Mouse (Mus musculus): ENCODE measurements around the gene Arrdc2. TPM values are rescaled to one million over a fixed set of nuclear protein-coding genes. Genes with fewer than 3 reads are reported as not detected.
"Not testable (repeated sequence)": the region's sequence is repeated elsewhere in the genome, so short reads cannot be mapped to it uniquely, and the experiment has no call there.

The Arrdc2 gene
- polyA plus RNA-seq, 1 experiment from 2014 or later: 8.0 TPM

DNA sequence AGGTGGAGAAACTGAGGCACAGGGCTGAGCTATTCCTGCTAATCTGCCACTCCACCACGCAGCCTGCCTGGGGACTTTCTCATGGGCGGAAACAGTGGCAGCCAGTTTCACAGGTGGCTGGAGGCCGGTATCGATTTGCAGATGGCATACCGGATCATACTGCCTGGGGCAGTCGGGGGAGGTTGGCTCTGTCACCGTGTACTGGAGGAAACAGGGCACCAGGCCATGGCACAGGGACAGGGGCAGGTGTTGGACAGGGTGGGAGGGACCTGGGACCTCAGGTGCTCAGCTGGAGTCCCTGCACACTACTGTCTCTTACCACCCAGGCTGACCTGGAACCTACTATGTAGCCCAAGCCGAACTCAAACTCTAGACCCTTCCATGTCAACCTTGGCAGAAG lies 13.7 kb downstream of the Arrdc2 start:
- no peak overlapping the region for H3K4me3 ChIP-seq (ENCODE audit: low read depth, low read length)
- 88% methylated on average over 8 of the region's 8 CpGs for WGBS
- no peaks in the 10 kb centered on the region for H3K4me1 ChIP-seq (ENCODE audit: control insufficient read depth, insufficient read depth, low read length)
- H3K9ac ChIP-seq (ENCODE audit: low read length): no peak overlapping the region
- DNase-seq (ENCODE audit: low spot score, missing footprints): no peak
- no peak for ATAC-seq (ENCODE audit: low FRiP score)
- peaks cover 5% of the 10 kb centered on the region for H3K27me3 ChIP-seq (ENCODE audit: control insufficient read depth, insufficient read depth, low read length)
- no peaks in the 10 kb centered on the region for H3K36me3 ChIP-seq (ENCODE audit: control insufficient read depth, insufficient read depth, low read length)
- H3K27ac ChIP-seq (ENCODE audit: low read depth, low read length): no peak overlapping the region
- no peaks in the 10 kb centered on the region for H3K9me3 ChIP-seq (ENCODE audit: control insufficient read depth, low read length)
- H3K4me2 ChIP-seq: no peak overlapping the region

GRCm38 (mm10) chr8:70823802-70824201 lies 15.7 kb downstream of the Arrdc2 start:
- Histone ChIP-seq H3K36me3 (ENCODE audit: control insufficient read depth, insufficient read depth, low read length) (no peaks in the 10 kb centered on the region), H3K27ac (ENCODE audit: low read depth, low read length) (no peak overlapping the region), H3K4me3 (ENCODE audit: low read depth, low read length) (no peak overlapping the region), H3K9me3 (ENCODE audit: control insufficient read depth, low read length) (no peaks in the 10 kb centered on the region; the same call in 1 of the 2 replicates), H3K4me2 (no peak overlapping the region), H3K4me1 (ENCODE audit: control insufficient read depth, insufficient read depth, low read length) (0 out of 2 replicates have a peak, but pooled peaks cover 2% of the 10 kb centered on the region), H3K27me3 (ENCODE audit: control insufficient read depth, insufficient read depth, low read length) (peaks cover 16% of the 10 kb centered on the region), H3K9ac (ENCODE audit: low read length) (no peak overlapping the region)
- DNase-seq (ENCODE audit: low spot score, missing footprints) (no peak), ATAC-seq (ENCODE audit: low FRiP score) (no peak)
- WGBS: 86% methylated on average over 7 of the region's 7 CpGs

GRCm38 (mm10) chr8:70822594-70822993 lies 16.9 kb downstream of the Arrdc2 start:
- not testable (repeated sequence) for H3K4me3 ChIP-seq (ENCODE audit: low read depth, low read length); H3K36me3 ChIP-seq (ENCODE audit: control insufficient read depth, insufficient read depth, low read length); H3K27ac ChIP-seq (ENCODE audit: low read depth, low read length); DNase-seq (ENCODE audit: low spot score, missing footprints); ATAC-seq (ENCODE audit: low FRiP score); H3K4me1 ChIP-seq (ENCODE audit: control insufficient read depth, insufficient read depth, low read length); H3K9ac ChIP-seq (ENCODE audit: low read length); H3K4me2 ChIP-seq; H3K9me3 ChIP-seq (ENCODE audit: control insufficient read depth, low read length)
- WGBS: 83% methylated on average over 3 of the region's 3 CpGs
- H3K27me3 ChIP-seq (ENCODE audit: control insufficient read depth, insufficient read depth, low read length): peaks cover 16% of the 10 kb centered on the region

GRCm38 (mm10) chr8:70821992-70822391 lies 17.5 kb downstream of the Arrdc2 start:
- 52% methylated on average over 11 of the region's 11 CpGs for WGBS
- no peak overlapping the region for H3K4me3 ChIP-seq (ENCODE audit: low read depth, low read length)
- H3K9me3 ChIP-seq (ENCODE audit: control insufficient read depth, low read length): no peaks in the 10 kb centered on the region; the same call in 1 of the 2 replicates
- H3K9ac ChIP-seq (ENCODE audit: low read length): no peak overlapping the region
- ATAC-seq (ENCODE audit: low FRiP score) (no peak), DNase-seq (ENCODE audit: low spot score, missing footprints) (no peak)
- peaks cover 20% of the 10 kb centered on the region for H3K27me3 ChIP-seq (ENCODE audit: control insufficient read depth, insufficient read depth, low read length)
- 0 out of 2 replicates have a peak, but pooled peaks cover 2% of the 10 kb centered on the region for H3K4me1 ChIP-seq (ENCODE audit: control insufficient read depth, insufficient read depth, low read length)
- no peak overlapping the region for H3K4me2 ChIP-seq
- no peak overlapping the region for H3K27ac ChIP-seq (ENCODE audit: low read depth, low read length)
- H3K36me3 ChIP-seq (ENCODE audit: control insufficient read depth, insufficient read depth, low read length): no peaks in the 10 kb centered on the region

DNA sequence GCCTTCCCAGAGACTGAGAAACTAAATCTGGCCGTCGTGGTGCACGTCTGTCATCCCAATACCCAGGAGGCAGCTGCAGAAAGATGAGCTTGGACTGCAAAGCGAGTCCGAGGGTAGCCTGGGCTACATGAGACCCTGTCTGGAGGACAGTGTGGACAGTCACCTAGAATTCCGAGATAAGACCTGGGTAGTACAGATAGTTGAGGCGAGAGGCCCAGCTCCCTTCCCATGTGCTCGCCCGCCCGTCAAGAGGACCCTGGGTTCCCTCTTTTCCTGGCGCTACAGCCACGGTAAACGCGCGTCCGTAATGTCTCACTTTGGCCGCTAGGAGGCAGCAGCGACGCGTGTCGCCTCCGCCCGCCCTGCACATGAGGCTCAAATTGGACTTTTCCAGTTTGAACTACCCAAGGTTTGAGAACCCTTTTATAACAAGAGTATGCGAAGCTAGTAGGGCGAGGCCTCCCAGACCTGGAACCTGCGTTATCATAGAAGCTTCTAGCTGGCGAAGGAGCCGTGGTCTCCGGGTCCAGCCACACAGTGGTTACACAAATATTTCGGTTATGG lies 18.0 kb downstream of the Arrdc2 start:
- peaks cover 25% of the 10 kb centered on the region for H3K27me3 ChIP-seq (ENCODE audit: control insufficient read depth, insufficient read depth, low read length)
- H3K27ac ChIP-seq (ENCODE audit: low read depth, low read length): no peak overlapping the region
- H3K4me1 ChIP-seq (ENCODE audit: control insufficient read depth, insufficient read depth, low read length): 0 out of 2 replicates have a peak, but pooled peaks cover 2% of the 10 kb centered on the region
- peak; percentile 36; the same call in 1 of the 2 replicates for ATAC-seq (ENCODE audit: low FRiP score)
- no peak overlapping the region for H3K4me3 ChIP-seq (ENCODE audit: low read depth, low read length)
- WGBS: 19% methylated on average over 30 of the region's 30 CpGs
- no peaks in the 10 kb centered on the region for H3K36me3 ChIP-seq (ENCODE audit: control insufficient read depth, insufficient read depth, low read length)
- DNase-seq (ENCODE audit: low spot score, missing footprints): peak; percentile 98
- H3K9ac ChIP-seq (ENCODE audit: low read length): no peak overlapping the region
- H3K4me2 ChIP-seq: no peak overlapping the region
- H3K9me3 ChIP-seq (ENCODE audit: control insufficient read depth, low read length): no peaks in the 10 kb centered on the region; the same call in 1 of the 2 replicates

DNA sequence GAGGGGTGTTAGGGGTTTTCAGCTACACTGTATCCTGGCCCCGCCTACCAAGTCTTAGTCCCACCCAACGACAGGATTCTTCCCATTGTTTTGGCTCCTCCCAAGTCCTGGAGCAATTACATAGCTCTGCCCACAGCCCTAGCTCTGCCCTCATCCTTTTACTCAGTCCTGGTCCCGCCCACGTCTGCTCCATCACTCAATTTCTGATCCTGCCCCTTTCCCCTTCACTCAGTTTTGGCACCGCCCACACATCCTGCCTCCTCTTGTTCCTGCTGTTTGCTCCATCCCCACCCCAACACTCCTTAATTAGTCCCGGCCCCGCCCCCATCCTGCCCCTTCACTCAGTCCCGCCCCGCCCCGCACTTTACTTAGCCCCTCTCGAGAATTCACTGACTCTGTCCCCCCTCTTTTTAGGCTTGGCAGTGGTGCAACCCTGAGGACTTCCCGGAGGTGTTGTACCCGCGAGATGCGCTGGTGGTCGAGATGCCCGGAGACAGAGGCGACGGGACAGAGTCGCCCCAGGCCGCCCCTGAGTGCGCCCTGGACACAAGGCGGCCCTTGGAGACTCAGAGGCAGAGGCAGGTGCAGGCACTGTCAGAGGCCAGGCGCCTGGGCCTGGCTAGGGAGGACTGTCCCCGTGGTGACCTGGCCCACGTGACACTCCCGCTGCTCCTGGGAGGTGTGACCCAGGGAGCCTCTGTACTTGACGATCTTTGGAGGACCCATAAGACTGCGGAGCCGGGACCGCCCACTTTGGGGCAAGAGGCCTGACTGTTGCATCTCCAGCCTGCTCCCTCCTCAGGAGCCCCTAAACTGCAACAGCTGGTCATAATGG lies 19.2 kb downstream of the Arrdc2 start:
- peak; percentile 70 for ATAC-seq (ENCODE audit: low FRiP score)
- no peak overlapping the region for H3K4me2 ChIP-seq

DNA sequence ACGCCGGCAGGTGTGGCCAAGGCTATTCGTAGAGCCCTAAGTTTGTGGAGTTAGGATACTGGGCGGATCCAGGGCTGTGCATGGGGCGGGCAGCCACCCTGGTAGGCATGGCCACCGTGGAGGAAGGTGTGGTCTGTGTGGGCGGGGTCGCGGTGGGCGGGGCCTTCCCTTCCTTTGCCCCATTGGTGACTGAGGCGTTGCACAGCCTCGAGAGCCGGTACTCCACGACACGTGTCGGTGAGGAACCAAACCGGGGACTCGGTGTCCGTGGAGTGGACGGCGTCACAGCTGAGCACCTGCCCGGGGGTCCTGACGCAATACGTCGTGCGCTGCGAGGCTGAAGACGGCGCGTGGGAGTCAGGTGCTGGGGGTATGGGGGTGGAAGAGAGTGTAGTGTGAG lies 22.8 kb downstream of the Arrdc2 start:
- Histone ChIP-seq H3K27me3 (ENCODE audit: control insufficient read depth, insufficient read depth, low read length) (peaks cover 28% of the 10 kb centered on the region), H3K4me1 (ENCODE audit: control insufficient read depth, insufficient read depth, low read length) (0 out of 2 replicates have a peak, but pooled peaks cover 2% of the 10 kb centered on the region), H3K27ac (ENCODE audit: low read depth, low read length) (no peak overlapping the region), H3K4me3 (ENCODE audit: low read depth, low read length) (no peak overlapping the region), H3K9me3 (ENCODE audit: control insufficient read depth, low read length) (no peaks in the 10 kb centered on the region; the same call in 1 of the 2 replicates), H3K36me3 (ENCODE audit: control insufficient read depth, insufficient read depth, low read length) (no peaks in the 10 kb centered on the region), H3K9ac (ENCODE audit: low read length) (no peak overlapping the region), H3K4me2 (0 out of 2 replicates have a peak overlapping the region, but pooled peaks have one; percentile 4)
- 8% methylated on average over 30 of the region's 30 CpGs for WGBS
- 0 out of 2 replicates have a peak, but pooled peaks have one; percentile 17 for ATAC-seq (ENCODE audit: low FRiP score)
- no peak for DNase-seq (ENCODE audit: low spot score, missing footprints)

More for the DNA sequence above, 19.2 kb downstream of the Arrdc2 start:
- H3K9ac ChIP-seq (ENCODE audit: low read length): no peak overlapping the region
- H3K27ac ChIP-seq (ENCODE audit: low read depth, low read length): no peak overlapping the region
- peaks cover 26% of the 10 kb centered on the region for H3K27me3 ChIP-seq (ENCODE audit: control insufficient read depth, insufficient read depth, low read length)
- 2% methylated on average over 31 of the region's 31 CpGs for WGBS
- DNase-seq (ENCODE audit: low spot score, missing footprints): no peak
- H3K4me3 ChIP-seq (ENCODE audit: low read depth, low read length): no peak overlapping the region
- H3K4me1 ChIP-seq (ENCODE audit: control insufficient read depth, insufficient read depth, low read length): 0 out of 2 replicates have a peak, but pooled peaks cover 2% of the 10 kb centered on the region
- H3K36me3 ChIP-seq (ENCODE audit: control insufficient read depth, insufficient read depth, low read length): no peaks in the 10 kb centered on the region
- H3K9me3 ChIP-seq (ENCODE audit: control insufficient read depth, low read length): no peaks in the 10 kb centered on the region; the same call in 1 of the 2 replicates

DNA sequence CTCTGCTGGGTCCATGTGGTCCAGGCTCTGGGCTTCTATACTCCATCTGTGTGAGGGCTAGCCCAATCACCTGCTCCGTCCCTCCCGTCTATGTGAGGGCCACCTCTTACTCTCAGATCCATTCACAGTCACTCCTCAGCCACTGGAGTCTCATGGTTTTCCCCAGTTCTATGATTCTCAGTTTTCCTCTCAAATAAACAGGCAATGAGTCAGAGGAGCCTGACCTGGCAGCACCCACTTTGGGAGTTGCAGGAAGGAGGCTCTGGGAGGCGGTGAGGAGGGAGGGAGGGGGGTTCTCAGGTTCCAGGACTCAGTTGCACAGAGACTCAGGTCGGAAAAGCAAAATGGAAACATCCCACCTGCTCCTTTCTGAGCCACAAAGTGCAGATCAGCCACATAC lies 26.6 kb downstream of the Arrdc2 start:
- no peaks in the 10 kb centered on the region for H3K4me1 ChIP-seq (ENCODE audit: control insufficient read depth, insufficient read depth, low read length)
- WGBS: 64% methylated on average over 4 of the region's 4 CpGs
- no peak for ATAC-seq (ENCODE audit: low FRiP score)
- no peaks in the 10 kb centered on the region for H3K36me3 ChIP-seq (ENCODE audit: control insufficient read depth, insufficient read depth, low read length)
- DNase-seq (ENCODE audit: low spot score, missing footprints): no peak
- H3K27ac ChIP-seq (ENCODE audit: low read depth, low read length): no peak overlapping the region
- H3K4me3 ChIP-seq (ENCODE audit: low read depth, low read length): no peak overlapping the region
- peaks cover 12% of the 10 kb centered on the region; the same call in 1 of the 2 replicates for H3K27me3 ChIP-seq (ENCODE audit: control insufficient read depth, insufficient read depth, low read length)
- no peak overlapping the region for H3K4me2 ChIP-seq
- no peak overlapping the region for H3K9ac ChIP-seq (ENCODE audit: low read length)
- H3K9me3 ChIP-seq (ENCODE audit: control insufficient read depth, low read length): no peaks in the 10 kb centered on the region

DNA sequence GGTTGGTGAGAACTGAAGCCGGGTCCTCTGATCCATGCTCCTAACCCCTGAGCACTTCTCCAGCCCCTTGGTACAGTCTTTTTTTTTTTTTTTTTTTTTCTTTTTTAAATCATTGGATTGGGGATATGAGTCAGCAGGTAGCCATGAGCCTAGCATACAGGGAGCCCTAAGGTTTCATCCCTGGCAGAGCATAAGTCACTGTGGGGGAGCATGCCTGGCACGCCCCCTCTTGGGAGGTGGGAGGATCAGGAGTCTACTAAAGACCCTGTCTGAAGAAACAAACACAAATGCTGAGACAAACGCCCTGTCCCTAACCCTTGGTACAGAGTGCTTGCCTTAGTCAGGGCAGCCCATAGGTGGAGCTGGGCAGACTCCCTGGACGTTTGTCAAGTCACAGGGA lies 27.5 kb downstream of the Arrdc2 start:
- no peak overlapping the region for H3K4me3 ChIP-seq (ENCODE audit: low read depth, low read length)
- no peaks in the 10 kb centered on the region for H3K36me3 ChIP-seq (ENCODE audit: control insufficient read depth, insufficient read depth, low read length)
- ATAC-seq (ENCODE audit: low FRiP score) (no peak), DNase-seq (ENCODE audit: low spot score, missing footprints) (no peak)
- H3K4me2 ChIP-seq: no peak overlapping the region
- no peaks in the 10 kb centered on the region for H3K4me1 ChIP-seq (ENCODE audit: control insufficient read depth, insufficient read depth, low read length)
- H3K27ac ChIP-seq (ENCODE audit: low read depth, low read length): no peak overlapping the region
- peaks cover 9% of the 10 kb centered on the region; the same call in 1 of the 2 replicates for H3K27me3 ChIP-seq (ENCODE audit: control insufficient read depth, insufficient read depth, low read length)
- WGBS: 31% methylated on average over 4 of the region's 4 CpGs
- no peaks in the 10 kb centered on the region for H3K9me3 ChIP-seq (ENCODE audit: control insufficient read depth, low read length)
- no peak overlapping the region for H3K9ac ChIP-seq (ENCODE audit: low read length)

All from midbrain, embryonic 11.5 days (tissue).